Comparison of ENCODE assay signal across 22 mouse cellular contexts in the genomic region with DNA sequence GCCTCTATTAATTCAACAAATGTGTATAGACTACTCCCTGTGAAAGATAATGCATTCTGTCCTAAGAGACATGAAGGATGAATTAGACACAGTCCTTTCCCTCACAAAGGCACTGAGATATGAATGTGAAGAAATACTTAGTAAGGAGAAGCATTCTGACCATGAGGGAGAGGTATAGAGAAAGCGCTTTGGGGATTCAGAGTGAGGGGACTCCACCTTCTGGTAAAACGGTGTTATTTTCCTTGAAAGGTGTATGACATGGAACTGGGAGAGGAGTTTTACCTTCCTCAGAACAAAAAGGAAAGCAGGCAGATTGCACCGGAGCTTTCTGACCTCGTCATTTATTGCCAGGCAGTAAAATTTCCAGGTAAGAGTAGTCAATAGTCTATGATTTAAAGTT.
DNase-seq lines count a peak whose midpoint lies in the region; TF ChIP-seq lines count a peak whose summit lies in the region.
"Had no signal": no experiment of that assay in that cellular context is flagged by ENCODE, and none has a peak within 500 bp of the region (broad histone marks: within the 10 kb centered on the region; RNA-seq: fewer than 3 reads in every experiment).

No protein-coding gene starts in this region.

- intact Hi-C loops in gastrocnemius, adult 2 months (cut with DNase I), result no loop called here
- intact Hi-C loops in gastrocnemius, postnatal 14 days (cut with DNase I; ENCODE audit: low total_unique reads), result no loop called here

- no peak overlapping the region for H3K27ac ChIP-seq in gastrocnemius, adult 2 months
- H3K27ac ChIP-seq in layer of hippocampus, adult 2 months, result no peak overlapping the region
- H3K27ac ChIP-seq: embryonic facial prominence, embryonic 10.5 days; forebrain, embryonic 12.5 days; hindbrain, embryonic 15.5 days; limb, embryonic 10.5 days; lung, embryonic 15.5 days; midbrain, embryonic 12.5 days had no signal

- no peak for DNase-seq in gastrocnemius, adult 2 months
- no peak for DNase-seq in gastrocnemius, postnatal 14 days
- DNase-seq in layer of hippocampus, adult 2 months (ENCODE audit: low spot score in 2 of 2), result no peak
- DNase-seq in layer of hippocampus, postnatal 36 days, result no peak
- DNase-seq in thymus, postnatal 0 days (ENCODE audit: low spot score), result peak; percentile 16
- no peak for DNase-seq in thymus, postnatal 10 days (ENCODE audit: low spot score in 2 of 2)
- DNase-seq in cerebellum, adult 18-20 months, result no peak
- DNase-seq in natural killer cell, adult 2 months (ENCODE audit: low spot score in 2 of 2), result no peak
- DNase-seq: adrenal gland, adult 8-10 months; cerebellum, postnatal 25 days; gastrocnemius, postnatal 36 days; kidney, adult 18-20 months; kidney, postnatal 10 days; right cerebral cortex, postnatal 14 days; spleen, adult 18-20 months; thymus, adult 18-20 months had no signal

- peak; percentile 22 for TF ChIP-seq CTCF in gastrocnemius, adult 2 months (IDR thresholded peaks at IDR 0.05)
- TF ChIP-seq CTCF in layer of hippocampus, adult 2 months (conservative IDR thresholded peaks at IDR 0.05), result peak; percentile 67

- H3K4me3 ChIP-seq in gastrocnemius, adult 2 months, result no peak overlapping the region
- no peak overlapping the region for H3K4me3 ChIP-seq in layer of hippocampus, adult 2 months
- H3K4me3 ChIP-seq: embryonic facial prominence, embryonic 10.5 days; forebrain, embryonic 12.5 days; hindbrain, embryonic 15.5 days; limb, embryonic 10.5 days; lung, embryonic 15.5 days; midbrain, embryonic 12.5 days had no signal
